Mouse (Mus musculus) lung, postnatal 36 days (tissue): ENCODE data around the gene Btf3.

Experiments used
- DNase-seq: peaks from one replicate; pipeline ENCODE4 v3.0.0; 2022; ENCODE audit warnings: mixed read lengths

Gene Btf3

GRCm38 (mm10) chr13:98336205-98336604, 19.4 kb upstream of the Btf3 start:
- no peak for DNase-seq

GRCm38 (mm10) chr13:98332106-98332505, 15.3 kb upstream of the Btf3 start:
- DNase-seq: peak; percentile 69

GRCm38 (mm10) chr13:98325034-98325433, 8.2 kb upstream of the Btf3 start:
- no peak for DNase-seq

- no peak for DNase-seq
Measured at GRCm38 (mm10) chr13:98317911-98318310, 1.1 kb upstream of the Btf3 start.

GRCm38 (mm10) chr13:98317246-98317677, 456 bp upstream of the Btf3 start:
- DNase-seq: no peak

- no peak for DNase-seq
Measured at GRCm38 (mm10) chr13:98316140-98316479, 696 bp downstream of the Btf3 start.

- DNase-seq: peak; percentile 34
Measured at GRCm38 (mm10) chr13:98315124-98315523, 1.7 kb downstream of the Btf3 start.

- no peak for DNase-seq
Measured at GRCm38 (mm10) chr13:98313631-98314030, 3.2 kb downstream of the Btf3 start.

GRCm38 (mm10) chr13:98311597-98311996, 5.2 kb downstream of the Btf3 start:
- DNase-seq: no peak

- DNase-seq: no peak
Measured at GRCm38 (mm10) chr13:98308724-98309123, 8.1 kb downstream of the Btf3 start.

- DNase-seq: no peak
Measured at GRCm38 (mm10) chr13:98308004-98308403, 8.8 kb downstream of the Btf3 start.

GRCm38 (mm10) chr13:98306852-98307475, 9.8 kb downstream of the Btf3 start:
- DNase-seq: no peak

GRCm38 (mm10) chr13:98306393-98306792, 10.4 kb downstream of the Btf3 start:
- no peak for DNase-seq

- no peak for DNase-seq
Measured at GRCm38 (mm10) chr13:98305257-98305656, 11.5 kb downstream of the Btf3 start.

GRCm38 (mm10) chr13:98298833-98299758, 17.7 kb downstream of the Btf3 start:
- peak; percentile 83 for DNase-seq

- no peak for DNase-seq
Measured at GRCm38 (mm10) chr13:98297883-98298482, 18.8 kb downstream of the Btf3 start.

- no peak for DNase-seq
Measured at GRCm38 (mm10) chr13:98296072-98296471, 20.7 kb downstream of the Btf3 start.

GRCm38 (mm10) chr13:98291712-98292111, 25.1 kb downstream of the Btf3 start:
- DNase-seq: no peak

- DNase-seq: no peak
Measured at GRCm38 (mm10) chr13:98290719-98291118, 26.1 kb downstream of the Btf3 start.

- no peak for DNase-seq
Measured at GRCm38 (mm10) chr13:98280990-98281650, 35.7 kb downstream of the Btf3 start.

GRCm38 (mm10) chr13:98279686-98280085, 37.1 kb downstream of the Btf3 start, which contains the start of gene Gm21976:
Gene Gm21976 (plus strand): TSS chr13:98279887.
- no peak for DNase-seq

- no peak for DNase-seq
Measured at GRCm38 (mm10) chr13:98277501-98277900, 39.3 kb downstream of the Btf3 start.

- DNase-seq: no peak
Measured at GRCm38 (mm10) chr13:98276253-98276652, 40.6 kb downstream of the Btf3 start.
